Mouse (Mus musculus) limb, embryonic 14.5 days (tissue): ENCODE data around the gene Gm28635. TPM values are rescaled to one million over a fixed set of nuclear protein-coding genes. Genes with fewer than 3 reads are reported as not detected.

Experiments
- ATAC-seq: fragments of 200-750 bp; cut with Nextera tagmentation; 2 replicates; pipeline ENCODE4 v1.8.0; 2017; ENCODE audit warnings: low read depth, moderate number of reproducible peaks, moderate TSS enrichment; ENCODE audit not compliant: low FRiP score
- DNase-seq: peaks from one replicate; pipeline ENCODE4 v3.0.0-alpha.2; 2015; ENCODE audit warnings: low spot score
- H3K27ac ChIP-seq: fragments of 300-500 bp; sonication (generic); replicated peaks from 2 replicates; pipeline ENCODE4 v1.5.1; 2014; ENCODE audit warnings: low read depth, mild to moderate bottlenecking, low read length, moderate library complexity, mixed read lengths
- H3K27me3 ChIP-seq: fragments of 300-500 bp; sonication (generic); 2 replicates; pipeline ENCODE4 v1.6.1; 2014; ENCODE audit warnings: low read length, mixed read lengths; ENCODE audit not compliant: control insufficient read depth, insufficient read depth
- H3K36me3 ChIP-seq: fragments of 300-500 bp; sonication (generic); 2 replicates; pipeline ENCODE4 v1.6.1; 2014; ENCODE audit warnings: mild to moderate bottlenecking, low read length, moderate library complexity, mixed read lengths; ENCODE audit not compliant: control insufficient read depth, insufficient read depth
- H3K4me1 ChIP-seq: fragments of 300-500 bp; sonication (generic); 2 replicates; pipeline ENCODE4 v1.6.1; 2014; ENCODE audit warnings: antibody characterized with exemption, low read length, mixed read lengths; ENCODE audit not compliant: control insufficient read depth, insufficient read depth
- H3K4me2 ChIP-seq: fragments of 300-500 bp; sonication (generic); replicated peaks from 2 replicates; pipeline ENCODE4 v1.6.1; 2014; ENCODE audit warnings: low read depth, mild to moderate bottlenecking, low read length, moderate library complexity; ENCODE audit not compliant: severe bottlenecking
- H3K4me3 ChIP-seq: fragments of 300-500 bp; sonication (generic); replicated peaks from 2 replicates; pipeline ENCODE4 v1.5.1; 2014; ENCODE audit warnings: low read length
- H3K9ac ChIP-seq: fragments of 300-500 bp; sonication (generic); 2 replicates; pipeline ENCODE4 v1.6.1; 2014; ENCODE audit warnings: mild to moderate bottlenecking, low read depth, low read length, moderate library complexity; ENCODE audit not compliant: severe bottlenecking
- H3K9me3 ChIP-seq: fragments of 300-500 bp; sonication (generic); 2 replicates; pipeline ENCODE4 v1.6.1; 2016; ENCODE audit warnings: low read length; ENCODE audit not compliant: control insufficient read depth
- POLR2A ChIP-seq: fragments of 200-500 bp; IDR thresholded peaks from 2 replicates; pipeline ENCODE4 v1.8.0; 2012; ENCODE audit warnings: inconsistent platforms, mild to moderate bottlenecking, moderate library complexity, borderline replicate concordance; ENCODE audit not compliant: insufficient read depth, insufficient read length; ENCODE audit errors: extremely low read depth
- WGBS: fragments of 180-500 bp; shearing (Covaris S2); extraction: QIAGEN DNeasy Blood & Tissue Kit; methylation state at CpG from one replicate; pipeline ENCODE4 v1.1.7; 2014; 5-methylcytosine and 5-hydroxymethylcytosine counted together
- polyA plus RNA-seq, 2 experiments: library from polyadenylated mRNA; depleted of rRNA in 1 of 2; stranded (reverse) in 1 of 2; unstranded in 1 of 2; fragments of >200 nt; fragmentation: Nextera tagmentation in 1 of 2; extraction: Ambion mirVana in 1 of 2; gene quantifications; 2 replicates each; pipeline versions ENCODE4 v1.2.1 to v1.2.3; 2012 to 2014

The Gm28635 gene
- polyA plus RNA-seq, 2 experiments: not detected

DNA sequence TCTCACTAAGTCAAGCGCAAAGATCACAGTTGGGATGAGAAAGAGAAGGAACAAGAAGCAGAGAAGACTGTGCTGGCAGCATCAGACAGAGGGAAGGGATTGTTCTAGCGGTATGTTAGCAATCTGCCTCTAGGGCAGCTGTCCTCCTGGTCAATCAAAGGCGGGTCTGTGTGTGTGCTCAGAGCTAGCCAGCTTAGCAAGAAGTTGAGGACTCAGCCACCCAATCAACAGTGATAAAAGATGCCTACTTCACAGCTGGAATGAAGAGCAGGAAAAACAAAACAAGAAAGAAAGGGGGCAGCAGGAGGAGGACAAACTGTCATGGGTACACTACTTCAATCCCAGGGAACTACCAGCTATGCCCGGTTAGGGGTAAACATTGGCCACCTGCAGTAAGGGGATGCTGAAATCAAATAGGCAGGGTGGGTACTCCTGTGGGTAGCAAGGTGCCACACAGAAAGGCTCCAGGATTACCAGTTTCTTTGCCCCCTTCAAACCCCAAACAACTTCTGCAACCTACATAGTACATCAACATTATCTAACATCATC is 42.8 kb downstream of the Gm28635 start:
- ATAC-seq (no peak), DNase-seq (peak; percentile 51)
- H3K27ac ChIP-seq: peak overlapping the region; percentile 85
- no peaks in the 10 kb centered on the region for H3K27me3 ChIP-seq
- H3K4me2 ChIP-seq: peak overlapping the region; percentile 15; the same call in 1 of the 2 replicates
- peaks cover 50% of the 10 kb centered on the region for H3K4me1 ChIP-seq
- H3K4me3 ChIP-seq: no peak overlapping the region
- H3K36me3 ChIP-seq: no peaks in the 10 kb centered on the region
- no peak overlapping the region for H3K9ac ChIP-seq
- no peak for TF ChIP-seq POLR2A
- WGBS: 24% methylated on average over 4 of the region's 4 CpGs
- H3K9me3 ChIP-seq: no peaks in the 10 kb centered on the region

- no peaks in the 10 kb centered on the region for H3K27me3 ChIP-seq
- no peaks in the 10 kb centered on the region for H3K9me3 ChIP-seq
- no peaks in the 10 kb centered on the region for H3K36me3 ChIP-seq
- no peak overlapping the region for H3K9ac ChIP-seq
- DNase-seq: no peak
- 0 out of 2 replicates have a peak overlapping the region, but pooled peaks have one; percentile 10 for H3K27ac ChIP-seq
- H3K4me2 ChIP-seq: no peak overlapping the region
- no peak overlapping the region for H3K4me3 ChIP-seq
- H3K4me1 ChIP-seq: peaks cover 50% of the 10 kb centered on the region
- ATAC-seq: no peak
- no peak for TF ChIP-seq POLR2A
- 67% methylated on average over 4 of the region's 4 CpGs for WGBS
Observed at GRCm38 (mm10) chr2:84634006-84634405, 43.8 kb downstream of the Gm28635 start.

GRCm38 (mm10) chr2:84632999-84633398 is 44.8 kb downstream of the Gm28635 start:
- H3K27me3 ChIP-seq: no peaks in the 10 kb centered on the region
- 15% methylated on average over 3 of the region's 3 CpGs for WGBS
- no peak for ATAC-seq
- H3K4me3 ChIP-seq: no peak overlapping the region
- H3K27ac ChIP-seq: no peak overlapping the region
- TF ChIP-seq POLR2A: no peak
- DNase-seq: no peak
- no peak overlapping the region for H3K9ac ChIP-seq
- no peaks in the 10 kb centered on the region for H3K9me3 ChIP-seq
- no peak overlapping the region for H3K4me2 ChIP-seq
- H3K4me1 ChIP-seq: peaks cover 42% of the 10 kb centered on the region
- no peaks in the 10 kb centered on the region for H3K36me3 ChIP-seq

DNA sequence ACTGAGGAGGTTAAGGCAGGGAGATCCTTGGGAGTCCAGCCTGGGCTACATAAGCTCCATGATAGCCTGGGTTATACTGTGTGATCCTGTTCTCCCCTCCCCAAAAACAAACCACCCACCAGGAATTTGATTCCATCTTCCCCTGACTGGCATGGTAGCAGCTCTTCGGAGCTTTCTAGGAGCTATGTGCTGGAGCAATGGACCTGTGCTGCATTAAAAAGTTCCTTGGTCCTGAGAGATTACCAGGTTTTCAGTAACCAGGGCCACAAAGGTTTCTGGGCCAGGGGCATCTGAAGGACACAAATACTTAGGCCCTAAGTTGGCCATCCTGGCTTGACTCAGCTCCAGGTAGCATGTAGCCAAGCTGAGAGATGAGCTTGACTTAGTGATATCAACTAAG is 45.8 kb downstream of the Gm28635 start:
- 86% methylated on average over 1 of the region's 1 CpGs for WGBS
- no peaks in the 10 kb centered on the region for H3K27me3 ChIP-seq
- no peak overlapping the region for H3K9ac ChIP-seq
- no peak overlapping the region for H3K4me2 ChIP-seq
- H3K4me1 ChIP-seq: peaks cover 32% of the 10 kb centered on the region
- no peaks in the 10 kb centered on the region for H3K9me3 ChIP-seq
- ATAC-seq (no peak), DNase-seq (no peak)
- H3K4me3 ChIP-seq: no peak overlapping the region
- H3K36me3 ChIP-seq: no peaks in the 10 kb centered on the region
- TF ChIP-seq POLR2A: no peak
- H3K27ac ChIP-seq: no peak overlapping the region

DNA sequence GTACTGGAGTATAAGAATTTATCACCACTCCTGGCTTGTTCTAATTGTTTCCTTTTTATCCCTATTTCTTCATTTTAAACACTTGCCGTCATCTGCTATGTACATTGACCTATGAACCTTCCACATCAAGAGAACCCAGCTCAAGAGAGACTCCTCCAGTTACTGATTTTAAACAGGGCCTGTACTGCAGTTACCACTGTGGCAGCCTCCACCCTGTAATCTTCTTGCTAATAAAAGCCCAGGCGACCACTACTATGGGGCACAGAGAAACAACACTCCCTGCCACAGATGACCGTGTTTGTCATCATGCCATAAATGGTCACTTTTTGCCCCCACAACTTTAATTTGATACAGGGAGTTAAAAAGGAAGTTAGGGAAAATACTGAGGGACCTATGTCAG is 50.8 kb downstream of the Gm28635 start:
- 26% methylated on average over 3 of the region's 3 CpGs for WGBS
- H3K27ac ChIP-seq: no peak overlapping the region
- DNase-seq (no peak), ATAC-seq (no peak)
- H3K4me3 ChIP-seq: no peak overlapping the region
- no peak overlapping the region for H3K9ac ChIP-seq
- no peak overlapping the region for H3K4me2 ChIP-seq
- no peaks in the 10 kb centered on the region for H3K27me3 ChIP-seq
- no peaks in the 10 kb centered on the region for H3K9me3 ChIP-seq
- peaks cover 17% of the 10 kb centered on the region; the same call in 1 of the 2 replicates for H3K36me3 ChIP-seq
- no peak for TF ChIP-seq POLR2A
- no peaks in the 10 kb centered on the region; the same call in 1 of the 2 replicates for H3K4me1 ChIP-seq
